Mouse (Mus musculus) spleen, adult 12 weeks (tissue): ENCODE measurements around the gene Atp8b2.

ENCODE experiments used
- DNase-seq: peaks from one replicate; pipeline ENCODE4 v3.0.0; 2022; ENCODE audit warnings: low spot score

The Atp8b2 gene

GRCm38 (mm10) chr3:89959435-89959834 is 3.9 kb downstream of the Atp8b2 start:
- no peak for DNase-seq

DNA sequence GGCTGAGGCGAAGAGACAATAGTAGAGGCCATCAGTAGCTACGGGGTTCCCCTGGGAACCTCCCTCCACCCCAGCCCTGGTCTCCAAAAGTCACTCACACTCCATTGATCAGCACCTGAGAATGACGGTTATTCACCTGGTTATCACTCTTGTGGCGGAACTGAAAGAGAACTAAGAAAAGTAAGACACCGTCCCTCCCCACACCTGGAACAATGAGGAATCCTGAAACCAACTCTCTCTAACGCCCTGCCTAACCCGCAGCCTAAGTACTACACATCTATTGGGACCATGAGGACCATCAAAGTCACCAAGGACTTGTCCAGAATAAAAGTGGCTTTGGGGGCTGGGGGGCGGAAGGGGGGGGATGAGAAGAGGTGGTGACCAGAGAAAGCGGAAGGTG is 5.4 kb downstream of the Atp8b2 start:
- DNase-seq: no peak

DNA sequence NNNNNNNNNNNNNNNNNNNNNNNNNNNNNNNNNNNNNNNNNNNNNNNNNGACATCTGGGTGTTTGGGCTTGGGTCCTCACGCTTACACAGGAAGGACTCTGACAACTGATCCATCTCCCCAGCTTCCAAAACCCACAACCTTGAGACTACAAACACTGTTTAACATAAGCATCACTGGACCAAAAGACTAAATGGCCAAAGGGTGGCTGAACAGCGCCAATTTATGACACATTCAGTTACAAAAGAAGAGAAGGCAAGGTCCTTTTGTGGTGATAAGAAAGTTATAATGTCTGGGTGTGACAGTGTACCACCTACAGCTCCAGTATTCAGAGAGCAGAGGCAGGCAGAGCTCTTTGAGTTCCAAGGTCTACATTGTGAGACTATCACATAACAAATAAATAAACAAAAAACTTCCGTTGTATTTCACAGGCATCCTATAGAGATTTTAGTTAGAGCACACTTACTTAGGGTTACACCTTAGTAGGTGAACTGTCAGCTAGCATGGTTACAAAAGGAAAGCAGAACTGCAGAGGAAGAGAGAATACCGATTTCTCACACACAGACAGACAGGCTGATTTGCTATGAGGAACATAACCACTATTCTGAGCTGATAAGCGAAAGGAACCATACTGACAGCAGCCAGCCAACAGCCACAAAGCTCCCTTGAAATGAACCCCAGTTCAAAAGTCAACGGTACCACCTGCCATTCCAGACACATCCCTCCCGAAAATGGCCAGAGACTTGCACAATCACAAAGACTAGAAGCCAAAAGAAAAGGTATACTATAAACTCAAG is 6.9 kb downstream of the Atp8b2 start:
- DNase-seq: no peak

DNA sequence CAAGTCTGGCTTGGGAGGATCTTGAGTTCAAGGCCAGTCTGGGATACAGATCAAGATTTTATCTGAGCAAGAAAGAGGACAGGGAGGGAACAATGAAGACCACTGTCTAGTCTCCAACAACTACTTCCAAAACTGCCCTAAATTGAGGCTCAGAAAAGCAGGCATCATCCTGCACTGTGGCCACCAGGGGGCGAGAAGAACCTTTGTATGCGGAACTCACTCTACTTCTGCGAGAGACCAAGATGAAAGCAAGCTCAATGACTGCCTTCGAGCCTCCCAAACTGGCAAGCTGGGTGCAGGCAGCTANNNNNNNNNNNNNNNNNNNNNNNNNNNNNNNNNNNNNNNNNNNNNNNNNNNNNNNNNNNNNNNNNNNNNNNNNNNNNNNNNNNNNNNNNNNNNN is 9.9 kb downstream of the Atp8b2 start:
- peak; percentile 58 for DNase-seq

GRCm38 (mm10) chr3:89948655-89949054 is 14.7 kb downstream of the Atp8b2 start:
- DNase-seq: no peak

- no peak for DNase-seq
Observed at GRCm38 (mm10) chr3:89948021-89948420, 15.3 kb downstream of the Atp8b2 start.

- no peak for DNase-seq
Observed at GRCm38 (mm10) chr3:89945026-89945425, 18.3 kb downstream of the Atp8b2 start.

GRCm38 (mm10) chr3:89942894-89943293 is 20.4 kb downstream of the Atp8b2 start:
- no peak for DNase-seq

GRCm38 (mm10) chr3:89936495-89936894 is 26.8 kb downstream of the Atp8b2 start:
- no peak for DNase-seq

GRCm38 (mm10) chr3:89932925-89933324 is 30.4 kb downstream of the Atp8b2 start:
- no peak for DNase-seq

GRCm38 (mm10) chr3:89928956-89929355 is 34.4 kb downstream of the Atp8b2 start:
- no peak for DNase-seq

DNA sequence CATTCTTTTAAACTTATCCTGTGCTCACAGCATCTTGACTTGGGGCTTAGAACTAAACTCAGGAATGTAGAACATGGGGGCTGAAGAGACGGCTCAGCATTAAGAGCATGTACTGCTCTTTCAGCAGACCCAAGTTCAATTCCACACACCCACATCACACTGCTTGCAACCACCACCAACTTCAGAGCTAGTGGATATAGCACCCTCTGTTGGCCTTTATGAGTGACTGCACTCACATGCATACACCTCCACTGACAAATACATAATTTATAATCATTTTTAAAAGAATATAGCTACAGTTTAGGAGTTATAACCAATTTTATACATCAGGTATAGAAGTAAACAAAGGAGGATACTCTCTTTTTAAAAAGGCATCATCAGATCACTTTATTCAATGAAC is 36.9 kb downstream of the Atp8b2 start:
- no peak for DNase-seq

DNA sequence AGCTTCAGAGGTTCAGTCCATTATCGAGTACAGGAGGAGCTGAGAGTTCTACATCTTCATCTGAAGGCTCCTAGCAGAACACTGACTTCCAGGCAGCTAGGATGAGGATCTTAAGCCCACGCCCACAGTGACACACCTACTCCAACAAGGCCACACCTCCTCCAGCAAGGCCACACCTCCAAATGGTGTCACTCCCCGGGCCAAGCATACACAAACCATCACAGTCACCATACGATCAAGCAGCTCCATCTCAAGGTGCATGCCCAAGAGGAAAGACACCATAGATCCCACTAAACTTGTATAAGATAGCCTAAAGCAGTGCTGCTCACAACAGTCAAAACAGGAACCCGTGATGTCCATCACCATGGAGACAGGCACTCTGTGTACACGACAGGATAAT is 42.6 kb downstream of the Atp8b2 start:
- no peak for DNase-seq

- DNase-seq: no peak
Observed at GRCm38 (mm10) chr3:89917408-89917807, 45.9 kb downstream of the Atp8b2 start.

DNA sequence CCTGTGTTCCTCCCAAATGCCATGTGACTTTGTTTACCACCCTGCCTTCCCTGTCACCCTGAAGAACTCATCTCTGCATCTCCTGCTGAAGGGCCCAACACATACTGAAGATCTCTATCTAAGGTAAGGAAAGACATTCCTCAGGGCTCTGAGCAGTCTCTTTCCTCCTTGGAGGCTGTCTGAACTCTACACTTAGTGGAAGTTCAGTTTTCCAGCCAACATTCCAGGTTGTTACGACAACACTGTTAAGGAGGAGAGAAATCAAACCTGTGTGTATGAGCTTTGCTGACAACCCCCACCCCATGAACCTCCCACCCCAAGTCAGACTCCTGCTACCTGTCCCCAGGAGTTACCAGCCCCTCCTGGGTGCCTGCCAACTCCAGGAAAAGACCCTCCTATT is 46.7 kb downstream of the Atp8b2 start:
- no peak for DNase-seq

DNA sequence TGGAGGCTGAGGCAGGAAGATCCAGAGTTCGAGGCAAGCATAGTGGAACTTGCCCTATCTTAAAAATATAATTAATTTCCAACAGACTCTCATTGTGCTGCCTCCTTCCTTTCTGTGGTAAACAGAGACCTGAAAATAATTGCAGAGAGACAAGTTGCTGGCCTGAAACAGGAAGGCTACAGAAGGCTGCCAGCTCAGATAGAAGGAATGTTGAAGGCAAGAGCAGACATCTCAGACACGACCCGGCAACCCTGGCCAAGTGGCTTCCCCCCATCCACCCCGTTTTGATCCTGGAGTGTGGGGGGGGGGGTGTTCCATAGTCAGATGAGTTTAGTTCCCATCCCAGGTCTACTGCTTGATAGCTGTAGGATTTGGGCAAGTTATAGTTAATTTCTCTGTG is 48.6 kb downstream of the Atp8b2 start:
- DNase-seq: no peak

GRCm38 (mm10) chr3:89912543-89913391 is 50.5 kb downstream of the Atp8b2 start, which contains the start of gene Il6ra:
Gene Il6ra (minus strand): TSS chr3:89913196.
- peak; percentile 48 for DNase-seq

- DNase-seq: no peak
Observed at GRCm38 (mm10) chr3:89912108-89912542, 51.2 kb downstream of the Atp8b2 start.

DNA sequence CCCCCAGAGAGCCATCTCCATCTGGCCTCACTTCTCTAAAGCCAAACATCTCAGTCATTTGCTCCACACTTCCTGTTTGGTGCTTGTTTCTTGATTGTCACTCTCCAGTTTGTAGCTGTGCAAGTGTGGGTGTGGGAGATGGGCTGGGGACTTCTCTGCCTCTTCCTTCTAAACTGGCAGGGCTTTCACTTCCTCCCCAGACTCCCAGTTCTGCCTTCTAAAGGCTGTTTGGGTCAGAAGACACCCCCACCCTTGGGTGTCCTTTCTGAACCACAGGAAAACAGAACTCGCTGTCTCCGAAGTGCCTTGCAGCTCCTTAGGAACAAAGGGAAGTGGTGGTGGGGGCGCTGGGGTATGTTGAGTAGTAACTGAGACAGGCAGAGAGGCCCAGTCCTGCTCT is 52.1 kb downstream of the Atp8b2 start:
- DNase-seq: peak; percentile 31

- no peak for DNase-seq
Observed at GRCm38 (mm10) chr3:89909703-89910542, 53.4 kb downstream of the Atp8b2 start.

GRCm38 (mm10) chr3:89908836-89909235 is 54.5 kb downstream of the Atp8b2 start:
- DNase-seq: no peak

- DNase-seq: no peak
Observed at GRCm38 (mm10) chr3:89907846-89908245, 55.5 kb downstream of the Atp8b2 start.
